Comparison of ENCODE assay signal across 8 mouse cellular contexts in the genomic region with DNA sequence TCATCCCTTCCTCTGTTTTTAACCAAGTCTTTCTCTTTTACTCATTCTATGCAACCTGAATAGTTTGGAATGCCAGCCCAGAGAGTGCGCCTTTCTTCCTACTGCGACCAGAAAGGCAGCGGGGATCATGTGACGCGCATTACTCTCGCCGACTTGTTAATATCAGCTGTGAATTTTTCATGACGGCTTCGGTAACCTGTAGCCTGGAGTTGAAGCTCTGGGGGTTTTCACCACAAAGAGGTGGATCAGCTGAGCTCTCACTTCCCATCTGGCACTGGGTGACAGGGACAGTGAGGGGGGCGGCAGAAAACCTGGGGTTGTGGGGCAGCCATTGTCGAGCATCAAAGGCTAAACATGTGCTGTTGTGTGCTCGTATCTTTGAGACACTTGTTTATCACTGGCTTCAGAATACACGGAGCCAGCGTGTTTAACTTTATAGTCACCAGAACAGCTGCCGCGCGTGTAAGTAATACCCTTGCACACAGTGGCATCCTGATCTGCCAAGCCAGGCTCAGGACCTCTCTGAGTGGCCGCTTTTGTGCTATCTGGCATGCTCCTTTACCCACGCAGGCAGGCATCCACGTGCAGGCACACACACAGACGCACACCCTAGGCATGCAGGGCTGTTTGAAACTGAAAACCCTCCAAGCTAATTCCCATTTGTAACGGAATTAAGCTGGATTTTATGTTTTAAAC.
DNase-seq lines count a peak whose midpoint lies in the region; ATAC-seq and TF ChIP-seq lines count a peak whose summit lies in the region.

No protein-coding gene starts in this region.

- H3K9ac ChIP-seq in lung, postnatal 0 days (replicated peaks; ENCODE audit: low read depth), result no peak overlapping the region

- H3K9me3 ChIP-seq in lung, postnatal 0 days (ENCODE audit: low read length), result no peaks in the 10 kb centered on the region
- H3K9me3 ChIP-seq in limb, embryonic 10.5 days (replicated peaks), result no peaks in the 10 kb centered on the region

- no peaks in the 10 kb centered on the region for H3K36me3 ChIP-seq in lung, postnatal 0 days (ENCODE audit: insufficient read depth, low read length)
- H3K36me3 ChIP-seq in limb, embryonic 10.5 days, result no peaks in the 10 kb centered on the region

- WGBS in lung, postnatal 0 days, result 14% methylated on average over 22 of the region's 22 CpGs
- WGBS in limb, embryonic 10.5 days, result 11% methylated on average over 22 of the region's 22 CpGs

- peak overlapping the region; percentile 37 for H3K4me2 ChIP-seq in lung, postnatal 0 days (replicated peaks; ENCODE audit: low read depth, low read length)

- no peak for TF ChIP-seq CTCF in lung, postnatal 0 days (IDR thresholded peaks at IDR 0.05)

- H3K4me1 ChIP-seq in lung, postnatal 0 days (ENCODE audit: insufficient read depth, low read depth, low read length), result no peaks in the 10 kb centered on the region
- no peaks in the 10 kb centered on the region for H3K4me1 ChIP-seq in limb, embryonic 10.5 days

- H3K27ac ChIP-seq in lung, postnatal 0 days (ENCODE audit: low read length), result no peak overlapping the region
- no peak overlapping the region for H3K27ac ChIP-seq in limb, embryonic 10.5 days

- TF ChIP-seq EP300 in lung, postnatal 0 days (IDR thresholded peaks at IDR 0.05), result no peak

- DNase-seq in cerebellum, postnatal 36 days, result peak; percentile 2 to 7
- no peak for DNase-seq in cerebellum, adult 8-10 months
- no peak for DNase-seq in lung, postnatal 0 days (ENCODE audit: low spot score)
- no peak for DNase-seq in lung, postnatal 10 days
- peak; percentile 44 for DNase-seq in limb, embryonic 10.5 days (ENCODE audit: low spot score)
- DNase-seq in retina, postnatal 7 days (ENCODE audit: low read depth, low spot score), result peak; percentile 9
- no peak for DNase-seq in MN1 (ENCODE audit: low spot score)

- no peaks in the 10 kb centered on the region for H3K27me3 ChIP-seq in lung, postnatal 0 days (replicated peaks; ENCODE audit: insufficient read depth, low read length)
- peaks cover 11% of the 10 kb centered on the region; the same call in 1 of the 2 replicates for H3K27me3 ChIP-seq in limb, embryonic 10.5 days (ENCODE audit: low read depth, poor library complexity, severe bottlenecking)

- H3K4me3 ChIP-seq in lung, postnatal 0 days (ENCODE audit: low read depth, low read length), result 0 out of 2 replicates have a peak overlapping the region, but pooled peaks have one; percentile 3
- peak overlapping the region; percentile 46 for H3K4me3 ChIP-seq in limb, embryonic 10.5 days

- no peak for ATAC-seq in lung, postnatal 0 days
- ATAC-seq in activated CD4-positive, CD25-positive, alpha-beta regulatory T cell, adult 4 months, result no peak

Comparison
In these comparisons a context has a peak if more than half of its experiments do, and no peak if none do; other contexts are left out.
1. DNase-seq: peak in cerebellum, postnatal 36 days (2 of 2), limb, embryonic 10.5 days (single experiment) and retina, postnatal 7 days (single experiment); none in cerebellum, adult 8-10 months (single experiment), lung, postnatal 0 days (single experiment), lung, postnatal 10 days (single experiment) and MN1 (single experiment).